Mouse (Mus musculus) mature B cell (primary cell): ENCODE measurements around the gene Fam193b.

Source experiments
- in situ Hi-C: fragments of 300-500 bp; cut with MboI; formaldehyde crosslinking; loops from 2 replicates; pipeline ENCODE4 v1.14.3; 2019

The Fam193b gene

GRCm38 (mm10) chr13:55527834-55528772 is 42.8 kb downstream of the Fam193b start:
- in situ Hi-C loops: no loop called here

- in situ Hi-C loops: no loop called here
These were observed 43.7 kb downstream of the Fam193b start for GRCm38 (mm10) chr13:55527212-55527611.

- in situ Hi-C loops: no loop called here
These were observed 45.0 kb downstream of the Fam193b start for GRCm38 (mm10) chr13:55525733-55526553.

- in situ Hi-C loops: loop anchor here (5.0 kb wide), 1 partner anchor 117 kb away; no protein-coding TSS in a partner anchor
These were observed 46.8 kb downstream of the Fam193b start for GRCm38 (mm10) chr13:55523951-55524600.

DNA sequence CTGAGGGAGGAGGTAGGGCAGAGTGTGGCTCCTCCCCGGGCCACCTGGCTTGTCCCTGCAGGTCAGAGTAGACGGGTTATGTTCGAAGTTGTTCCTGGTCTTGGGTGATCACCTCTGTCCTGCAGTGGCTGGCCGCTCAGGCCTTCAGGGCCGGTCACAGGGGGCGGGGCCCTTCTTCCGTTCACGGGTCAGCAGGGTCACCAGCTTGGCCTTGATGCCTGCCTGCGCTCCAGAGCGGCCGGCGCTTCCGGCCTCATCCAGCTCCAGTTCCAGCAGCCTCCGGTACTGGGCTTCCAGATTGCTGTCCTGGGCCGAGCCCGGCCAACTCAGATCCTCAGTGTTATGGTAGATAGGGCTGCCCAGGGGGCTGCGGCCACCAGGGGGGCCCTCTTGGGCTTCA is 47.6 kb downstream of the Fam193b start:
- in situ Hi-C loops: loop anchor here (5.0 kb wide), 1 partner anchor 116 kb away; no protein-coding TSS in a partner anchor

DNA sequence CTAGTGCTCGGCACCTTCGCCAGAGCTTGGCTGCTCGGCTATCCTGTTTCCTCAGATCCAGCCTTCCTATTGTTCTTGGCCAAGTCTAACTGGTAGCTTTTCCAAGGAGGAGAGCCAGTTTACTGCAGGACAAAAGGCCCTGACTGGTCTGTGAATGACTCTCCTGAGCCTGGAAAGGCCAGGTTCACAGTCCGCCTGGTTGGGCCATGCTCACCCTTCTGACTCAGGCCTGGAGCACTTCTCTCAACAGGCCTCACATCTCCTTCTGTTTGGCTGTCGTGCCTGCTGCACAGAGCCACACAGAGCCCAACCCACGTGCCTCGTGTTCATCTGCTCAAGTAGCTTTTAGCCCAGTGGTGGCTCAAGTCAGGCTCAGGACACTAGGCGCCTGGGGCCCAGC is 48.2 kb downstream of the Fam193b start:
- in situ Hi-C loops: loop anchor here (5.0 kb wide), 1 partner anchor 115 kb away; no protein-coding TSS in a partner anchor

DNA sequence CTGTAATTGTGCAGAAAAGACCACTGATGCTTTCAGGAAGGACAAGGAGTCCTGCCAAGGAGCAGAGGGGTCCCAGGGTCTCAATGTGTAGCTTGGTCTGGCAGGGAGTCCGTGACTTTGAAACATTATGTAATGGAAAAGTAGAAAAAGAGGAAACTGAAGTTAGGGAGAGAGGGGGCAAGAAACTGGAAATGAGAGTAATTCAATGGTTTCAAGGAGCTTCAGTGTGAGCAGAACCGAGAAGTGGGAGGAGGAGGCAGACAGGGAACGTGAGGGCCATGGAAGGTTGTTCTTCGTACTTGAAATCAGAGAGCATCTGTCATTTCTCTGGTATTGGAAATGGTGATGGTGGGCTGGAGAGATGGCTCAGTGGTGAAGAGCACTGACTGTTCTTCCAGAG is 51.3 kb downstream of the Fam193b start:
- in situ Hi-C loops: loop anchor here (5.0 kb wide), 1 partner anchor 112 kb away; no protein-coding TSS in a partner anchor

DNA sequence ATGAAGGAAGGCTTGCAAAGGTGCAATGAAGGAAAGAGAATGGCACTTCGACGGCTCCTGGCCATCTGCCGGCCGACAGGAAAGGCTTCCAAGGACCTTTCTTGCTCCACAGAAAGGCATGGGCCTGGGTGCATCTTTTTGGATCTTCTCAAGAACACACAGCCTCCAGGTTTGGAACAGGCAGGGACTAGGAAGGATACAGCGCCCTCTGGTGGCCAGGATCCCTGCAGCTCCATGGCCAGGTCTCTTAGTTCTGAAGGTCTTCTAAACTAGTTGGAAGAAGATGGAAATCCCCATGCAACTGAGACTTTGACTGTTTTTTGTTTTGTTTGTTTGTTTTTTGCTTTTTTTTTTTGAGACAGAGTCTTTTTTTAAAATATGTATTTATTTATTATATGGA is 54.0 kb downstream of the Fam193b start:
- in situ Hi-C loops: no loop called here

DNA sequence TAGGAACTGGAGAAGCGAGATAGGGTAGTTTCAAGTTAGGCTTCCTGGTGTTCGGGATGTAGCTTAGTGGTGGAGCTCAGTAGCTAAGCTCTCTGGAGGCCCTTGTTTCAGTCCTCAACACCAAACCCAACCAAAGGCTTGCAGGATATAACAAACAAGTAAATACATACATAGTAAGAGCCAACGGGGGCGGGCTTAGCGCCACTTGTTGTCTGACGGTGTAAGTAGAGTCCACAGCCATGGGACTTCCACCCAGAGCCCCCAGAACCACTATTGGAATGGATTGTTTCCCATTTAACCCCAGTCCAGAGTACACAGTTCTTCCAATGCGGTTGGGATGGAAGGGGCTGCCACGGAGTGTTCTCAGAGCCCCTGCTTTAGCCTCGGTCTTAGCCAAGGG is 57.1 kb downstream of the Fam193b start:
- in situ Hi-C loops: no loop called here

DNA sequence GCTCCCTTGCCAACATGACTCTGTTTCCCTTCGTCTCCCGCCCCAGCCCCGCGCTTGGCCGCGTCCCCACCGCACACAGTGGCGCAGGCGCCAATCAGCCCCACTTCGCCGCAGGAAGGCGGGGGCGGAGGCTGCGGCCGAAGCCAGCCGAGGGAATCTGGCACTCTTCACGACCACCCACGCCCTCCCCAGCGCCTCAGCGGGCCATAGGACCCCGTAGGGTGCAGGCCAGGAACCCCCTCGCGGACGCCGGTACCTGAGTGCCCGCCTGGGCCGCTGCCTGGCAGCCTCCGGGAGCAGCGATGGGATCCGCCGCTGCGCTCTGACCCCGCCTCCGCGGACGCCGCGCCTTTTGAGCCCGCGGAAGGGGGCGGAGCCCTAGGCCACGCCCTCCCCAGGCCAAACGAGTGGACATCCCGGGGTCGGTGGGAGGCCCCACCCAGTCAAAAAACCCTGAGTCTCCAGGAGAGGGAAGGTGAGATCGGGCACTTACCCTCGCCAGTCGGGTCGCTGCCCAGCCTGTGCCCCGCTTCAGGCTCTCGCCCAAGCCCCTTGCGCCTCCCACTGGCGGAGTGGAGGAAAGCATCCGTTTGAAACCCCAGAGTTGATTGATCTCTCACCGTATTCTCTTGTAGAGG is 57.7 kb downstream of the Fam193b start, which contains the start of gene Pdlim7:
TSS of gene Pdlim7 (minus strand) at position 566 of the 638 bp plus-strand sequence.
- in situ Hi-C loops: no loop called here

DNA sequence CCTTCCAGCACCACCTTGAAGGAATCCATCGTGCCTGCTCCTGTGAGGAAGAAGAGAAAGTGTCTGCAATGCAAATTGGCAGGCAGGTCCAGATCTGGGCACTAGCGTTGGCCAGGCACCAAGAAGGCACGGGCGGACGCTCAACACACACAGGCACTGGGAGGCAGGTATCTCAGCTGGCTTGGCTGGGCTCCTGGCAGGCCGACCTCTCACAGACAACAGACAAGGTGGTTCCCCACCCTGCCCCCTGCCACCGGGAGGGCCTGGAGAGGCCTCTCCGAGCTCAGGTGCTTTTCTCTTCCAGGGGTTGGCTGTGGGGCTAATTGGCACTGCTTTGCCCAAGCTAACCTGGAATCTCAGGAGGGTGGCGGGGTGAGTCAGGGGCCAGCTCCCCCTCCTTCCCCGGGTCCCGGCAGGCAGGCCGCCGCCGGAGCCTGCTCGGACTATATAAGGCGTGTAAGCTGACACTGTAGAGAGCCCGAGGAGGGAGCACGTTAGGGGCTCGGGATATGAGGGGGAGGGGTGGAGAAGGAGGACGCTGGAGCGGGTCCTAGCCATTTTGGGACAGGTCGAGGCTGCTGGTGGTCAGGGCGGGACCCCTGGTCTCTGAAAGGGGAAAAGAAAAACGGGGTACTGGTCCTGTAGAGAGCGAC is 58.4 kb downstream of the Fam193b start:
- in situ Hi-C loops: no loop called here

DNA sequence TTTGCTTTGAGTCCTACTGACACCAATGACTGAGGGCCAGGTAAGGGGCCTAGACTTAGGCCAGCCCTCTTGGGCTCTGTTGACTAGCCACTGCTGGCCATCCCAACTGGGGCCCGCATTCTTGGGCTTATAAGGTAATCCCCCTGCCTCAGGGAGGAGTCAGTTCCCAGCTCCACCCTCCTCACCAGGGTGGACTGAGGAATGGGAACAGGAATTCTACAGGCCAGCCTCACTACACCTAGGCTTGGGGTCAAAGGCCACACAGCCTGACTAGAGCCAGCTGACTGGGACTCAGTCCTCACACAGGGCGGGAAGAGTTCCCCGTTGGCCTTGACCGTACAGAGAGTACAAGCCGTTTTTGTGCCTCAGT is 59.4 kb downstream of the Fam193b start:
- in situ Hi-C loops: no loop called here

DNA sequence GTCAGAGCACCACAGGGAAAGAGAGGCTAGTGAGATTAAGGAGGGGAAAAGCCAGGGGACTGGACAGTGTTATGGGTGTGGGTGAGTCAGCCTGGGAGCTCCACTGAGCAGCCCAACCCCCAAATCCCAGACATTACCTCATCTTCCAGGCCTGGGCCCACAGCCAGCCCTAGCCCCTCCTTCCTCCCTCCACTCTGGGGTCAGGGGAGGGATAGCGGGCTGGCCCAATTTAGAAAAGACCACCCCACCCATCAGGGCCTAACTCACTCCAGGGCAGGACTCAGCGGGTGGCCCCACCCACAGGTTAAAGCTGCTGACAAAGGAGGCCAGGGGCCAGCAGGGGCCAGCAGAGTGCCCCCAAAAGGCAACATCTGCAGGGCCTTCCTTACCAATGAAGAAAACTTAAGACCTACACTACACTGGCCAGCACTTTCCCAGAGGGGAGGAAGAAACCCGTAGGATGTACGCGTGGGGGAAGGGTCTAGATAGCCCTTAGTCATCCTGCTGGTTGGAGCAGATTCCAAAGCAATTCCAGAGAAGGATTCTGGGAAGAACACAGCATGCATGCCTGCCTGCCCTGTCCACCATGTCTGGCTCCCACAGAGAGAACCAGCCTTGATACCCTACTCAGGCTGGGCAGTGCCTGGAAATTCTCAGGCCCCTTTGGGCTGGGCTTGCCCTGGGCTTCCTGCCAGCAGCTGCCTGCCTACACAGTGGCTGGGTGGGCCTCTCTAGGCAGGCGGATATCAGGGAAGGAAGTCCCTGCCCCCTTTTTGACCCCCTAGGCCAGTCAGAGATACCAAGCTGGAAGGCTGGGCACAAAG is 60.0 kb downstream of the Fam193b start:
- in situ Hi-C loops: no loop called here

DNA sequence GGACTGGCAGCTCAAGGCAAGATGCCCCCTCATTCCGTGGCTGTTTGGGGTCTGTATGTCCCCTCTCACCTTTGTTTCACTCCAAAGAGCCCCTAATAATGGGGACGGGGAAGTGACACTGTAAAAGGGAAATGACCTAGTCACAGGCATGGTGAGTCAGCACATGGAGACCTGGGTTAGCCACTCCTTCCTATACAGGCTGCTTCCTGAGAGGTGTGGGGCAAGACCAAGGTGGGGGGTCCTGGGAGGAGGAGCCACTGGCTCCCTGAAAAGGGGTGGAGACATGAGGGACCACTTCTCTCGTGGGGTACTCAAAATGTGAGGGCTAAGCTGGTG is 60.6 kb downstream of the Fam193b start:
- in situ Hi-C loops: no loop called here

DNA sequence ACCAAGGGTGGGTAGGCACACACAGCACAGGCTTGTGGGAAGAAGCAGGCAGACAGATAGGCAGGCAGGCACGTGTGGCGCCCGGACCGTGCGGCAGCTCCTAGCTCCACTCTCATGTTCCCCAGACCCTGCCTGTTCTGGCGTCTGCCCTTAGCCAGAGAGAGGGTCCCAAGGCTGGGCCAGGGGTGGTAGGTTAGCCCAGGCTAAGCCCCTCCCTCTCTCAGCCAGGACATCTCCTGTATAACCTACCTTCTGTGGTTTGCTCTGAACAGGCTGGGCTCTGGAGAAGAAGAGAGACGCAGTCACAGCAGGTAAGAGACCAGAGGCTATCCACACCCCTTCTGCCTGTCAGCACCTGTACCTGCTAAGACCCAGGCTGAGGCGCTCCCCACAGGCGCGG is 62.4 kb downstream of the Fam193b start:
- in situ Hi-C loops: no loop called here

DNA sequence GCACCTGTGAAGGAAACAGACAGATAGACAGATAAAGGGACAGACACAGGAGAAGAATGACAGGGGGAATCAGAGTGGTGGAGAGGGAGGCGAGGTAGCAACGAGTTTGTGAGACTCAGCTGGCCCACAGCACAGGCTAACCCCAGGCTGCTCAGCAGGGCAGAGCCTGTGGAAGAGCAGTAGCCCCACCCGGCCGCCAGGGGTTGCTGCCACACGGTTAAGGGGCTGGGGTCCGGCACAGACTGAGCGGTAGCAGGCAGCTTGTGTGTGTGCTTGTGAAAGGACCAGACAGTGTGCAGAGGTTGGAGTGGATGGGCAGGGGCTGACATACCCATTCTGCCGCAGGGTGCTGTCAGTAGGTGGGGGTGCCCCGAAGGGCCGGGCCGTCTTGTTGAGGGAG is 63.0 kb downstream of the Fam193b start:
- in situ Hi-C loops: no loop called here

DNA sequence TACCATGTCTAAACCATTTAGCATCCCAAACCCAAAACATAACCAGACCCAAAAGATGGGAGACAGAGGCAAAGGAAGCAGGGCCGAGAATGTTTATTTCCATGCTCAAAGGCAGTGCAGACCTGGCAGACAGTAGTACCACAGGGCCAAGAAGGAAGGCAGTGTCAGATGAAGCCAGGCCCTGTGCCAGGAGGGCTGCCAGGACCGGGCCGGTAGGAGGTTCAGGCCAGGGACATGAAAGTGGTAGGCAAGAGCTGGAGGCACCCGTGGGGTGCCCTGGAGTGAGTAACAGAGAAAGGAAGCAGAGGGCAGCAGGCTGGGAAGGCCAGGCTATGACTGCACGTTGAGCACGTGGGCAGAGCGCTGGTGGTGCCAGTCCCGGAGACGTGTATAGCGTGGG is 64.2 kb downstream of the Fam193b start:
- in situ Hi-C loops: no loop called here

DNA sequence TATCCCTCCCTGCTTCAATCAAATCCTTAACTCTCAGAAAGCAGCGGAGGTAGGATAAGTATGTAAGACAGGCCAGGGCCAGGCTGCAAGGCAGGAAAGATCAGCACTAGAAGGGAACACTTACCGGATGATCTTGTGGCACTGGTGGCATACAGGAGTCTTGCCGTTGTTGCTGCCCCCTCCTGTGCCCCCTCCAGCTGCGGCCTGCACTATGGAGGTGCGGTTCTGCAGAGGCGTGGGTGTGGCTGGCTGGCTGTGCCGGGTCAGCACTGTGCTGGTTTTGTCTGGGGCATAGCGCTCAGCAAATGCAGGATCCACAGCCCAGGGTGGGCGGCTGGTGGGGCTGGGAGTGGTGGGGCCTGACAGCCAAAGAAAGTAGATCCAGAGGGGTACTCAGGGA is 65.1 kb downstream of the Fam193b start:
- in situ Hi-C loops: no loop called here

DNA sequence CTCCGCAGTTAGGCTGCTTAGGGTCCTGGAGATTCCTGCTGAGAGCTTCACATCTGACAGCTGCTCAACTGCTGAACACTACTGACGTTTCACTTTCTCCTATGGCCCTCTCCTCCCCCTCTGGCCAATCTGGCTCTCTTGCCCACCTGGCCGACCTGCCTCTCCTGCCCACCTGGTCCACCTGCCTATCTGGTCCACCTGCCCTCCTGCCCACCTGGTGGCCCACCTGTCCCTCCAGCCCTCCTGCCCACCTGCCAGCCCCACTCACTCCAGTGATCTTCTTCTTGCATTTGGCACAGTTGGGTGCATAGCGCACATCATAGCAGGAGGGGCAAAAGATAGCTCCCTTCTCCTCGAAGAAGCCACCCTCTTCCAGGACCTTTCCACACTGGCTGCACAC is 66.5 kb downstream of the Fam193b start:
- in situ Hi-C loops: no loop called here

DNA sequence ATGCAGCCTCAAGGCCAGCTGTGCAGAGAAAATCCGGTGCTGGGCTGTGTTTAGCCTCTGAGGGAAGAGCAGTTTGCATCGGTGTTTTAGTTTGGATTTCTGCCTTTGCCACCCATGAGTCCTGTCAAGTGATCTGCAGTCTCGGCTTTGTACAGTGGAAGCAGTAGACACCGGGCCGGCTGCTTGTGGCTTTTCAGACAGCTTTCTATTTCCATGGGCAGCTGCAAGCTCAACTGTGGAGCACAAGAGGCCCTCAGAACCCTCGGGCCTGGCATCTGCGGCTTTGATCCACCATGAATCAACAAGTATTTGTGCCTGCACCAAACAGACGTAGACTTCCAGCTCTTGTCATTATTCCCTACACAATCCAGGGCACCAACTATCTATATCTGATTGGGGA is 68.5 kb downstream of the Fam193b start:
- in situ Hi-C loops: no loop called here
